Mouse (Mus musculus) cerebellum, postnatal 4 days (tissue): ENCODE results near the gene Ypel3.

Experiments
- DNase-seq, 2 experiments: peaks; one replicate each; pipeline ENCODE4 v3.0.0; 2022; ENCODE audit warnings: low spot score in 2 of 2, mixed read lengths in 1 of 2

Gene Ypel3

DNA sequence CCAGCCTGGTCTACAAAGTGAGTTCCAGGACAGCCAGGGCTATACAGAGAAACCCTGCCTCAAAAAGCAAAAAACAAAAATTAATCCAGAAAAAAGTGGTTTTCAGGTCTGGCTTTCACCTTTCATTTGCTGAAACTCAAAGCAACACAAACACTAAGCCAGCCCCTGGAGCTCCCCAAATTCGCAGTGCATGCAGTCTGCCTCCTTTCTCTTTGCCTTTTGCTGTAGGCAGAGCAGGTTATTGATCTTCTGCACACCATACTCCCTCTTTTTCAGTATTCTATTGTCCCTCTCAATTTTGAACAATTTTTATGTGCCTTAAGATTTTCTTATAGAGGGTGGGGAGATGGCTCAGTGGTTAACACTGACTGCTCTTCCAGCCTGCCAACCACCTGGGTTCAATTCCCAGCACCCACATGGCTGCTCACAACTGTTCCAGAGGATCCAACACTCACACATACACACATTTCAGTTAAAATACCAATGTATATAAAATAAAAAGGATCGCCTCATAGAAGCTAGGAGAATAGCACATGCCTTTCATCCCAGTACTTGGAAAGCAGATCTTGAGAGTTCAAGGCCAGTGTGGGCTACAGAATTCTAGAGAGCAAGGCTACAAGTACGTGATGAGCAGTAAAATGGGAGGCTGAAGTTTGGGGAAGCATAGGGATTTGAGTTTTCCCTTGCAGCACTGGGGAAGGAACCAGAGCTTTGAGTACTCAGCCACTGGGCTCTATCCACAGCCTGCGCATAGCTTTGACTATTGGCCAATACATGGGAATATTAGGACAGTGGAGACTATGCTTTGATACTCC lies 16.9 kb downstream of the Ypel3 start:
- DNase-seq = no peak

DNA sequence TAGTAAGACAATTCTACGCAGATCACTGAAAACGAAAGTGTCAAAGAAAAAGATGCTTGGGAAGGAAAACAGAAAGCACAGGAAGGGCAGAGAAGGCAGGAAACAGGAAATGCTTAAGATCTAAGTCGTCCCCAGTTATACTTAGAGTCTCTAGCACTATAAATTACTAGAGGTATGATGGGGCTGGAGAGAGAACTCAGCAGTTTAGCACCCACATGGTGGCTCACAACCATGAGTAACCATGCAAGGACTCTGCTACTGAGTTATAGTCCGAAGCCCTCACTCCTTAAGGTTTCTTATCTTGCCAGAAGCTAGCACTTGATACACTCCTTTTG lies 17.5 kb downstream of the Ypel3 start:
- no peak for DNase-seq

GRCm38 (mm10) chr7:126795387-126796317 lies 18.9 kb downstream of the Ypel3 start:
- DNase-seq = no peak

GRCm38 (mm10) chr7:126796350-126796932 lies 19.7 kb downstream of the Ypel3 start:
- peak in 1 of 2 experiments; percentile 69 for DNase-seq

DNA sequence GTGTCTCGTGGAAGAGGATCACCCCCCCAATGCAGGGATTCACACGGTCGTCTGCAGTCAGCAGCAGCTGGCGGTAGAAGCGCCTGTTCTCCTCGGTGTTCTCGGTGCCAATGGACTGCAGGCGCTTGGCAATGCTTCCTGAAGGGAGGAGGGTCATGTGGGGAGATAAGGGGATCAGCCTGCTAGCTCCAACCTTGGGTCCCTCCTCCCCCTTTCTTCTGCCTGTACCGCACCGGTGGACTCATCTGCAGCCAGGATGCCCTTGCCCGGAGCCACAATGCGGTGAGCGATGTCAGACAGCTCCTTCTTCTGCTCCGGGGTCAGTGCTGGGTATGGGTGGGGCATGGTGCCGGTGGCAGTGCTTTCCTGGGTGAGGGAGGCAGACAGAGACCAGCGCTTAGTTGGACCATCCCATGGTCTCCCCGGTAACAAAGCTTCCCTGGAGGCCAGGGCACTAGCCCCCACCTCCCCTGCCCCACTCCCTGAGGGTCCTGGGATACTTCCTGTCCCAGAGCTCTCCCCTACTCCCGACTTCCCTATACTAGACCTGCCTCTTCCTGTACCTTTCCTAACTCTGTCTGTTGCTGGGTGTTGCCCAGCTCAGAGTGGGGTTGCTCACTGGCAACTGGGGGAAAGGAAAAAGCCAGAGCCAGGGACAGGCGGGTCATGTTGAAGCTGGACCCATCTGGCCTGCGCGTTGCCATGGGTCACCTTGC lies 20.8 kb downstream of the Ypel3 start, which contains the start of gene Fam57b:
TSS of gene Fam57b (plus strand) at position 258 of the 716 bp plus-strand sequence.
- DNase-seq = peak in 1 of 2 experiments; percentile 63

DNA sequence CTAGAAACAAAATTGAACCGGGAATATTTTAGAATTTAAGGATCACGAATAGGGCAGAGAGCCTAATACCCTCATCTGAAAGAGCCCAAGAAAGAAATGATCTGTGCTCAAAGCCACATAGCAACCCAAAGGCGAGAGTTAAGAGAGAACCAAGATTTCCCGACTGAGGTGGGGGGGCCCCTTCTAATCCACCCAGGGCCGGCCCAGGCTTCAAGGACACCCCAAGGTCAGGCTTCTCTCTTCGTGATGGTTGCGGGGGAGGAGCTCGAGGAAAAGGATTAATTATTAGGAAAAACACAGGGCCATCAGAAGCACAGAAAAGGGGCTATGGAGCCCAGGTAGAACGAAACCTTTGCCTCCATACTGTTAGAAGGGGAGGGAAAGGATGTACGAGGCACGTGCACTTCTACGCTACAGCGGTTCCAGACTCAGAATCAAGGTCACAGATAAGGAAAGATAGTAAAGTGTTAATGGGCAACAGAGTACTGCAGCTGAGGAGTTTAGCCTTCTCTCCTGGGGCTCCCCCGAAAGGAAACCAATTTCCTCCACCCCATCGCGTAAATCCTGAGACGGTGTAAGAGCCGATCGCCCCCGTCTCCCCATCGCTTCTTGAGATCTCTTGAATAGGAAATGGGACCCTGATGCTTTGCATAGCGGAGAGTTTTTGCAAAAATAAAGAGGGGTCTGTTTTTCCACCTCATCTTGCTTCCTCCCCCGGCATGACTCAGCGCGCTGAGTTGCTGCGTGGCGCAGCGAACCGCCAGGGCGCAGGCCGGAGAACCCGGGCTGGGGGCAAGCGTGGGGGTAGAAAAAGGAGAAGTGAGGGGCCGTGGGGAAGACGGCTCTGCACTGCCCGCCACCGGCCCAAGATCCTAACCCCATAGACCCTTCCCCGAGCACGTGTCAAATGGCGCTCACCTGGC lies 21.6 kb downstream of the Ypel3 start:
- DNase-seq = no peak

GRCm38 (mm10) chr7:126799050-126799467 lies 22.3 kb downstream of the Ypel3 start:
- DNase-seq = peak; percentile 90 to 95

DNA sequence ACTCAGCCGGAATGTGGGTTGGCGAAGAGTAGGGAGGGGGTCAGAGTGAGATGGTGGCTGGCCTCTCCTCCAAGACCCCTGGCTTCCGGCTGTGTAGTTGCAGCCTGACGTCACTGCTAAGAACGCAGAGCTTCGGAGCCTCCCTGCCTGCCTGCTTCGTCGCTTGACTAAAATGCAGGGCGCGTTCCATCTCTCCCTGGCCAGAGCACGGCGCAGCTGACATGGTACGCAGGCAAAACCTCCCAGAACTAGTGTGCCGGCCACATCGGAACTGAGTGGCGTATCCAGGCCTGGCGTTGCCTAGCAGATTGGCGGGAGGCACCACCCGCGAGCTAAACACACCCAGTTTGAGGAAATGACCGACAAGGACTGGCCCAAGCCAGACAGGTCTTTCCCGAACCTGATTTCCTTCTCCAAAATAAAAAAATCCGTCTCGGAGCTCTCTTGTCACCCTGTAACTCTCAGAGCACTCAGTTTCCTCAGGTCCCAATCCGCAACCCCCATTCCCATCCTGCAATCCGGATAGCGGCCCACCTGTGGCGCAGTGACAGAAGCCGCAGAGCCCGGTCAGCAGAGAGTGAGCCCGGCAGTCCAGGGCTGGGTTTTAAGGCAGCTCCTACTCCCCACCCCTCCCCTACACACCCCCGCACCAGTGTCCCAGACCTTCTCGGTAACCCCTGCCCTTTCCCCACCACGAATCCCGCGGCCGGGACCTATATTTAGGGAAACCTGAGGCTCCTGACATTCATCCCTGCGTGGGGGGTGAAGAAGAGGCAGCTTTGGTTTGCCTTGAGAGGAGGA lies 22.9 kb downstream of the Ypel3 start:
- DNase-seq = peak in 1 of 2 experiments; percentile 77

- no peak for DNase-seq
These were observed 23.7 kb downstream of the Ypel3 start for GRCm38 (mm10) chr7:126800269-126801056.

- no peak for DNase-seq
These were observed 24.3 kb downstream of the Ypel3 start for GRCm38 (mm10) chr7:126801057-126801422.

DNA sequence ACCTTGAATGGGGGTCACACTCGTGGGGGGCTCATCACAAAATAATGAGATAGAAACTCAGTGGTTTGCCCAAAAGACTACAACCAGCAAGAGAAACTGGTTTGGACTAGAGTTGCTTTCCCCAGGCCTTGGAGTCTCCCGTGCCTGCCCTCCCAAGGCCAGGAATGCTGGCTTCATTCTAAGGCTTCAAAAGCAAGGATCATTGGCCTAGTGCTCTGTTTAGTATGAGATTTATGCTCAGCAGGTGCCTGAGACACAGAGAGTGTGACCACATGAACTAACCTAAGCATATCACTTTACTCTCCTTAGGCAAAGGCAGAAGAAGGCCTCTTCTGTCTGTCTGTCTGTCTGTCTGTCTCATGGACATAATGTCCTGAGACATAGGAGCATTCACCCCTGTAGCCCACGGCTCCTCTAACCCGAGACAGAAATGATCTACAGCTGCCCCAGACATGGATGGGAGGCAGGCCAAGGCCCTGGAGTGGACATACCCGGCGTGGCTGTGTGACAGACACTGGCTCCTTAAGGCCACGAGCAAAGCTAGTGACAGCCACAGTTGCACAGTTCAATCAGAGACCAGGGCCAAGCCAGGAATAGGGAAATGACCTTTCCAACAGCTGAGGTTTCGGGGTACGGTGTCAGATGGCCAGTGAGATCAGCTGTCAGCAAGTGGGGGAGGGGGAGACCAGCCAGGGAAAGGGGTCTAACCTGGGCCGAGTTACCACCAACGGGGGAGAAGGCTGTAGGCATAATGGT lies 25.6 kb downstream of the Ypel3 start:
- DNase-seq = no peak

- DNase-seq = no peak
These were observed 26.4 kb downstream of the Ypel3 start for GRCm38 (mm10) chr7:126803181-126803580.

DNA sequence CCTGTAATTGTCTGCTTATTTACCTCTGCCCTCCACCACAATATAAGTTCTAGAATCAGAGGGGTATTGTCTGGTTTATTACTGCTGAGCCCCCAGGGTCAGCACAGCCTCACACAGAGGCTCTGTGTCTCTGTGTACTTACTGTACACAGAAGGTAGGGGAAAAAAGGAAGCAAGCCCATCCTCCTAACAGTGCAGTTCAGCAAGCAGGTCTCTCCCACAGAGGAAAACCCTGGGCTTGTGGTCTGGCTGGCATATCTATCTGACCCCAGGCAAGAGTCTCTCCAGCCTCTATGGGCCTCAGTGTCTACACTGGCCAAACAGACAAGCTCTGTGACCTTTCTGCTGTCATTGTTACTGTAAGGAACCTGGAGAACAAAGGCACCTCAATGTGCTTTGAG lies 27.0 kb downstream of the Ypel3 start:
- no peak for DNase-seq

DNA sequence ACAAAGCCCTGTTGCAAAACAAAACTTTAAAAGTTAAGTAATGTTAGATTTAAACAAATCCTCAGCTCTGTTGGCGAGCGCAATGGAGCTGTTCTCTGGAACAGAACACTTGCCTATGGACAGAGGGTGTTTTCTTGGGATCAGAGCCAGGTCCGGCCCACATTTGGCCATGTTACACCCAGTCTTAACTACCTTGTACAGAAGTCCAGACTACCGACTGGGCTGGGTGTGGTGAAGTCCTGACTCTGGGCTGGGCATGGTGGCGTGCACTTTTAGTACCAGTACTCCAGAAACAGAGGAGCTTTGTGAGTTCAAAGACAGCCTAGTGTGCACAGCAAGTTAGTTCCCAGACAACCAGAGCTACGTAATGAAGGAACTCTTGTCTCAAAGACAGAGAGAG lies 30.2 kb downstream of the Ypel3 start:
- no peak for DNase-seq

DNA sequence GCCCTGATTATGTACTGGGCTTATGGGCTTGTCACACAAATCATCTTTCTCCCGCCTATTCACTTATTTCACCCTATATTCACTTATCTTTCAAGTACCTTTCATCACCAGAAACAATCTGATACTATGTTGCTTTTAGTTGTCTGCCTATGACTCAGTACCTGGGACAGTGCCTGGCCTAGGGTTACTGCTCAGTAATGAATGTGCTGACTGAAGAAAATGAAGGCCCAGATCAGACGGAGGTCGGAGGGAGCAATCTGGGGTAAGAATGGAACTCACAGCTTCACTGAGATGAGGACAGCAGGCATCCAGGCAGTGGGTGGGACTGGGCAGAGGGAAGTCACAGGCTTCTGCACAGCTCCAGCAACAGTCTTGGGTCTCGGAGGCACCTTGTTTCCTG lies 30.6 kb downstream of the Ypel3 start:
- DNase-seq = no peak

- peak; percentile 66 to 85 for DNase-seq
These were observed 32.1 kb downstream of the Ypel3 start for GRCm38 (mm10) chr7:126808703-126809455.

GRCm38 (mm10) chr7:126809723-126810369 lies 33.1 kb downstream of the Ypel3 start:
- no peak for DNase-seq
